Mouse (Mus musculus) megakaryocyte-erythroid progenitor cell, adult 5-6 weeks (primary cell): Measurements from ENCODE around the gene Rnasek. TPM values are rescaled to one million over a fixed set of nuclear protein-coding genes. Genes with fewer than 3 reads are reported as not detected.

ENCODE experiments used
- ATAC-seq: replicated peaks from 2 replicates; pipeline ENCODE4 v1.8.0; 2016; ENCODE audit warnings: mild to moderate bottlenecking, inconsistent platforms; ENCODE audit not compliant: severe bottlenecking, poor library complexity, low FRiP score, low TSS enrichment
- total RNA-seq, 2 experiments: library from RNA; stranded (forward) in 1 of 2; stranded (reverse) in 1 of 2; fragments of 200-1000, 215-1000 nt in 1 of 2; fragments of >200 nt in 1 of 2; fragmentation: Nextera tagmentation in 1 of 2; gene quantifications; 2 replicates each; pipeline ENCODE4 v1.2.3; 2014 to 2017

Rnasek gene
- total RNA-seq, 2 experiments from 2014 or later = 27.5 to 125 TPM

DNA sequence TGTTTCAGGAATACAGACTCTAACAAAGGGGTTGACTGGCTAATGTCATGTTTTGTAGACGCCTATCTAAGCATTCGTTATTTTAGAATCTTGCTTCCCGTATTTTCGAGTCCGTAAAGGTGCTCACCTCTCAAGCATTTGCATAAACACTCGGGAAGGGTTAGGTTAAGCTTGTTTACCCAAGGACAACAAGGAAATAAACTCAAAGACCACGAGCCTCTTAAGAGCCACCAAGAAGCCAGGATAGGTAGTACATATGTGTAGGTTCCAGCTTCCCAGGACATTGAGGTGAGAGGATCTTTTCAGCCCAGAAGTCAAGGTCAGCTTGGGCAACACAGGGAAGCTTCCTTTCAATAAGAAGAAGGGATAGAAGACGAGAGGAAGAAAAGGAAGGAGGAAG, 40.5 kb downstream of the Rnasek start:
- no peak for ATAC-seq

GRCm38 (mm10) chr11:70198332-70198731, 41.3 kb downstream of the Rnasek start:
- ATAC-seq = no peak

DNA sequence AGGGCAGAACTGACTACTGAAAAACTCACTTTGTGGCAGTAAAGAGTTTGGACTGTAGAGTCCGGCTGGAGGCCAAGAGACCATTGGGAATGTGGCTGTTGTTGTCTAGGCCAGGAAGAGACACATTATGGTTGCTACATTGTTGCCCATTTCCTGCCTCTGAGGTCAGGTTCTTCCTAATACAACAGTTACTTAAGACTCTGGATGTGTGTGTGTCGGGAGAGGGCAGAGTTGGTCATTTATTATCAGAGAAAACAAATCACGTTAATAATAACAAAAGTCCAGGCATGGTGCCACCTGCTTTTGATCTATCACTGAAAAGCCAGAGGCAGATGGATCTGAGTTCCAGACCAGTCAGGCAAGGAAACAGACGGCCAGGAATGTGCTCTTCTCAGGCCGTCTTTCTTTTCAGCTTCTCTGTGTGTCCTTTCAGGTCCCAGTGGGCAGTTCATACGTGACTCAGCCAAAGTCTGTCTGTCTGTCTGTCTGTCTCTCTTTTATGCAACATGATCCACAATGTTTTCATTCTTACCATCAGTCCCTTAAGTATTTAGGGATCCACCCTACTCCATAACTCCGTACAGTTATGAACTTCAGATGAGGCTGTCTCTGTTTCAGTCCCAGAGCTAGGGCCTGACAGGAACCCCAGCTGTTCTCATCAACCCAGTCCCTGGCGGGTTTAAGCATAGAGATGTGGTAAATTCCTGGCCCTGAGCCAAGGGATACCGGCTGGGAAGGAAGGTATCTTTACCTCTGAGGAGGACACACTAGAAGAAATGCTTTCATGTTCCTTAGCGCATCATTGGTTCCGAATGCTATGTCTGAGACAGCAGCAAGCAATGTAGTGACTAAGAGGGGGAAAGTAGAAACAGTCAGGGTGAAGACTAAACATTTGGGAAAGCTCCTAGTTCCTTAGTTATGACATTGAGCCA, 46.0 kb downstream of the Rnasek start:
- ATAC-seq = no peak

DNA sequence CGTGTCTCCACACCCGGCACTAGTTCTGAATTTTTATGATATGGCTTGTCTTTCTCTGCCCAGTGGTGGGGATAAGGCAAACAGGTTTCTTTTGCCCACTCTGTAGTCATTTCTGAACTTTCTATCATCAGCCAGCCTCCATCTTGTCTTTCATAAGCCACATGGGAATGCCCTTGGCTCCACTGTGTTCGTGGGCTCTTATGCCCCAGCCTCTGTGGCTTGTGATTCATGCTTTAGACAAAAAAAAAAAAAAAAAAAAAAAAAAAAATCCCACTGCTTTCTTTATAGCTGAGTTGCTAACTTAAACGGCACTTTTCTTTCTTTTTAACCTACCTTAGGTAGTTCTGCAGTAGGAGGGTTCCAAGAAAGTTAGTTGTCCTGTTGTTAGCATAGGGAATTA, 47.5 kb downstream of the Rnasek start:
- no peak for ATAC-seq

- no peak for ATAC-seq
Measured at GRCm38 (mm10) chr11:70191188-70191587, 48.5 kb downstream of the Rnasek start.

DNA sequence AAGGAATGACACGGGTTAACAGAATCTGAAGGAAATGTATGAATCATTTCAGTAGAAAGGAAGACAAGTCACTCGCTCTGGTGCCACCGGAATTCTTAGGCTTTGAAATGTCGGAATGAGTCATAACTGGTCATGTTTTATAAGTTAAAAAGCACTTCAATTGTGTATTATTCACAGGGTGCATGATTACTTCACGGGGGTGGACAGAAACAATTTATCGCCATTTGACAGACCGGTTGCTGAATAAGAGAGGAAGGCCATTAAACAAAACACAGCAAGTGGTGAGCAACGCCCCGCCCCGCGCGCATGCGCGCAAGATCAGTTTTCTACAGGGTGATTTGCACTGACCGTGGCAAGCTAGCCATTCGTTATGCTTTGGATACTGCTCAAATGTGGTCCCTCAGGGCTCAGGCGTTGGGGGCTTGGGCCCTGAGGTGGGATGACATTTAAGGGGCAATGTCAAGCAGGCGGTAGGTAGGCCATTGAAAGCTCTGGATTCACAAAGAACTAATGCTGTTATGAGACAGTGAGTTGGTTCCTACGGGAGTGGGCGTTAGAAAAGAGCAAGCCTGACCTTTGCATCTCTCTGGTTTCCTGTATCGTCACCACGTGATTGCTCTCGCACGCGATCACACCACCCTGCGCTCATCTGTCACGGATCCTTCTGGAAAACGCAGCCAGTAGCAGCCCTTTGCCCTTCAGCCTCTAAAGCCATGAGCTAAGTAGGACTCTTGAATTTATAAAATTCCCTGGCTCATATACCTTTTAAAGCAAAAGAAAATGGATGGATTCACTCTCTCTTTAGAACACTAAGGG, 50.1 kb downstream of the Rnasek start:
- no peak for ATAC-seq

Other genes with a start within 250 kb of the Rnasek start
- gene Gabarap, start 248.7 kb downstream of the Rnasek start, total RNA-seq (2014; fragmentation: Nextera tagmentation) = 267 and 278 TPM in 2 replicates
- gene Gabarap, start 248.7 kb downstream of the Rnasek start, total RNA-seq (2017) = 222 and 223 TPM in 2 replicates
- gene Phf23, start 244.1 kb downstream of the Rnasek start, total RNA-seq (2014; fragmentation: Nextera tagmentation) = 49.1 and 53.9 TPM in 2 replicates
- gene Phf23, start 244.1 kb downstream of the Rnasek start, total RNA-seq (2017) = 46.2 and 53.7 TPM in 2 replicates
- gene Dvl2, start 239.2 kb downstream of the Rnasek start, total RNA-seq (2014; fragmentation: Nextera tagmentation) = 20.3 and 30.0 TPM in 2 replicates
- 15.8 and 20.8 TPM in 2 replicates for gene Dvl2, start 239.2 kb downstream of the Rnasek start, total RNA-seq (2017)
- 50.8 and 85.0 TPM in 2 replicates for gene Acadvl, start 224.4 kb downstream of the Rnasek start, total RNA-seq (2014; fragmentation: Nextera tagmentation)
- 58.1 and 70.7 TPM in 2 replicates for gene Acadvl, start 224.4 kb downstream of the Rnasek start, total RNA-seq (2017)
- 2.1 and 3.0 TPM in 2 replicates for gene Dlg4, start 222.9 kb downstream of the Rnasek start, total RNA-seq (2014; fragmentation: Nextera tagmentation)
- gene Dlg4, start 222.9 kb downstream of the Rnasek start, total RNA-seq (2017) = 0.23 and 0.76 TPM in 2 replicates
- gene Asgr1, start 185.8 kb downstream of the Rnasek start, total RNA-seq (2014; fragmentation: Nextera tagmentation) = not detected in 2 replicates
- not detected in 2 replicates for gene Asgr1, start 185.8 kb downstream of the Rnasek start, total RNA-seq (2017)
- gene Asgr2, start 147.2 kb downstream of the Rnasek start, total RNA-seq (2014; fragmentation: Nextera tagmentation) = not detected in 2 replicates
- gene Asgr2, start 147.2 kb downstream of the Rnasek start, total RNA-seq (2017) = not detected in 2 replicates
- not detected in 2 replicates for gene Mgl2, start 109.5 kb downstream of the Rnasek start, total RNA-seq (2014; fragmentation: Nextera tagmentation)
- gene Mgl2, start 109.5 kb downstream of the Rnasek start, total RNA-seq (2017) = not detected in 2 replicates
- not detected in 2 replicates for gene Clec10a, start 83.6 kb downstream of the Rnasek start, total RNA-seq (2014; fragmentation: Nextera tagmentation)
- 0.75 TPM in 1 of 2 replicates, not detected in the other for gene Clec10a, start 83.6 kb downstream of the Rnasek start, total RNA-seq (2017)
- gene Slc16a11, start 27.1 kb downstream of the Rnasek start, total RNA-seq (2014; fragmentation: Nextera tagmentation) = not detected in 2 replicates
- gene Slc16a11, start 27.1 kb downstream of the Rnasek start, total RNA-seq (2017) = not detected in 2 replicates
- gene Slc16a13, start 18.8 kb downstream of the Rnasek start, total RNA-seq (2014; fragmentation: Nextera tagmentation) = 2.4 and 3.1 TPM in 2 replicates
- gene Slc16a13, start 18.8 kb downstream of the Rnasek start, total RNA-seq (2017) = 0.19 and 4.7 TPM in 2 replicates
- 0.28 and 0.62 TPM in 2 replicates for gene Bcl6b, start 10.0 kb downstream of the Rnasek start, total RNA-seq (2014; fragmentation: Nextera tagmentation)
- not detected in 2 replicates for gene Bcl6b, start 10.0 kb downstream of the Rnasek start, total RNA-seq (2017)
- 71.3 and 71.6 TPM in 2 replicates for gene 0610010K14Rik, start 1.9 kb downstream of the Rnasek start, total RNA-seq (2014; fragmentation: Nextera tagmentation)
- 17.9 and 45.7 TPM in 2 replicates for gene 0610010K14Rik, start 1.9 kb downstream of the Rnasek start, total RNA-seq (2017)
- 5.4 and 9.6 TPM in 2 replicates for gene Gm21988, start within 50 bp of the Rnasek start, total RNA-seq (2014; fragmentation: Nextera tagmentation)
- 0.33 and 0.91 TPM in 2 replicates for gene Gm21988, start within 50 bp of the Rnasek start, total RNA-seq (2017)
- 0.48 TPM in 1 of 2 replicates, not detected in the other for gene Alox12, start 15.5 kb upstream of the Rnasek start, total RNA-seq (2014; fragmentation: Nextera tagmentation)
- gene Alox12, start 15.5 kb upstream of the Rnasek start, total RNA-seq (2017) = 0.11 and 0.42 TPM in 2 replicates
- not detected in 2 replicates for gene Alox12e, start 82.8 kb upstream of the Rnasek start, total RNA-seq (2014; fragmentation: Nextera tagmentation)
- not detected in 2 replicates for gene Alox12e, start 82.8 kb upstream of the Rnasek start, total RNA-seq (2017)
- not detected in 2 replicates for gene Alox15, start 112.2 kb upstream of the Rnasek start, total RNA-seq (2014; fragmentation: Nextera tagmentation)
- not detected in 2 replicates for gene Alox15, start 112.2 kb upstream of the Rnasek start, total RNA-seq (2017)
- gene Pelp1, start 170.2 kb upstream of the Rnasek start, total RNA-seq (2014; fragmentation: Nextera tagmentation) = 44.4 and 55.9 TPM in 2 replicates
- 10.0 and 12.9 TPM in 2 replicates for gene Pelp1, start 170.2 kb upstream of the Rnasek start, total RNA-seq (2017)
- gene Arrb2, start 192.8 kb upstream of the Rnasek start, total RNA-seq (2014; fragmentation: Nextera tagmentation) = 41.8 and 43.2 TPM in 2 replicates
- 21.7 and 32.6 TPM in 2 replicates for gene Arrb2, start 192.8 kb upstream of the Rnasek start, total RNA-seq (2017)
- 25.5 and 34.8 TPM in 2 replicates for gene Med11, start 212.1 kb upstream of the Rnasek start, total RNA-seq (2014; fragmentation: Nextera tagmentation)
- 38.6 and 46.5 TPM in 2 replicates for gene Med11, start 212.1 kb upstream of the Rnasek start, total RNA-seq (2017)
- gene Zmynd15, start 219.6 kb upstream of the Rnasek start, total RNA-seq (2014; fragmentation: Nextera tagmentation) = 0.30 and 0.94 TPM in 2 replicates
- gene Zmynd15, start 219.6 kb upstream of the Rnasek start, total RNA-seq (2017) = not detected in 2 replicates
- 0.99 TPM in 1 of 2 replicates, not detected in the other for gene Cxcl16, start 220.1 kb upstream of the Rnasek start, total RNA-seq (2014; fragmentation: Nextera tagmentation)
- 0.08 TPM in 1 of 2 replicates, not detected in the other for gene Cxcl16, start 220.1 kb upstream of the Rnasek start, total RNA-seq (2017)